Mouse (Mus musculus): Measurements from ENCODE around the gene Ptpn13. TPM values are rescaled to one million over a fixed set of nuclear protein-coding genes. Genes with fewer than 3 reads are reported as not detected.

Gene Ptpn13
- 27.6 TPM for polyA plus RNA-seq (2014; fragmentation: Illumina TruSeq; extraction: RNeasy Lipid Tissue Mini Kit (QIAGEN cat#74804))

GRCm38 (mm10) chr5:103424678-103425319 lies at the start of gene Ptpn13:
TSS of gene Ptpn13 (plus strand) at chr5:103425192.

DNA sequence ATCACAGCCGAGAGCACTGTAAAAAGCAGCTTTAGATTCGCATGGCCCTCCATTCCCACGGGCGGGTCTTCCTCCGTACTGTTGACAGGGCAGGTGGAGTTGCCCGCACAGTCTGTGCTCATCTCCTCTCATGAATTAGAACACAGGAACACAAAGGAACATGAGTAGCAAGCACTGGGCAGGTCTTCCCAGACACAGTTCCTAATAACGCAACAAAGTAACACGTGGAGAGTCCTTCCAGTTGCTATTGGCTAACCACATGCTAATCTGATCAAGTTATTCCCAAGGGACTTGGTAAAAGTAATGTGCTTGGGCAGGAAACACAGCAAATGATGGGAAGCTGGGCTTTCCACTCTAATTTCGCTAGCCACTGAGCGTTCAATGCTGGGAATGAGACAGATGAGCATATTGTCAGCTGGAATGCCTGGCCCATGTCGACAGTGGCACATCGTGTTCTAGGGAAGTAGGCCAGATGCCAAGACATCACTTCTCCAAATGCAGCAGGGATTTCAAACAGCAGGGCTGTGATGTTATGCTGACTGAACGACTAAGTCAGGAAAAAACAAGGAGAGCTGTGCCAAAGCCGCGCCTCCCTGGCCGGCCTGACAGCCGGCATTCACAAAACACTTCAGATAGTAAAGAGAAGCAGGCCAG lies 204.2 kb downstream of the Ptpn13 start, which contains the start of gene Slc10a6:
Gene Slc10a6 (minus strand): TSS at position 293 of the 654 bp plus-strand sequence.

Other genes starting within 250 kb of the Ptpn13 start
- 7.4 TPM for gene Mapk10, start 213.9 kb upstream of the Ptpn13 start, polyA plus RNA-seq (2014; fragmentation: Illumina TruSeq; extraction: RNeasy Lipid Tissue Mini Kit (QIAGEN cat#74804))
- gene Slc10a6, start 204.2 kb downstream of the Ptpn13 start, polyA plus RNA-seq (2014; fragmentation: Illumina TruSeq; extraction: RNeasy Lipid Tissue Mini Kit (QIAGEN cat#74804)) = 3.1 TPM
- not detected for gene 1700016H13Rik, start 230.8 kb downstream of the Ptpn13 start, polyA plus RNA-seq (2014; fragmentation: Illumina TruSeq; extraction: RNeasy Lipid Tissue Mini Kit (QIAGEN cat#74804))